Mouse (Mus musculus): Measurements from ENCODE around the gene Spty2d1. TPM values are rescaled to one million over a fixed set of nuclear protein-coding genes. Genes with fewer than 3 reads are reported as not detected.

The Spty2d1 gene
- total RNA-seq, 2 experiments from 2014 or later = 10.6 to 11.0 TPM

DNA sequence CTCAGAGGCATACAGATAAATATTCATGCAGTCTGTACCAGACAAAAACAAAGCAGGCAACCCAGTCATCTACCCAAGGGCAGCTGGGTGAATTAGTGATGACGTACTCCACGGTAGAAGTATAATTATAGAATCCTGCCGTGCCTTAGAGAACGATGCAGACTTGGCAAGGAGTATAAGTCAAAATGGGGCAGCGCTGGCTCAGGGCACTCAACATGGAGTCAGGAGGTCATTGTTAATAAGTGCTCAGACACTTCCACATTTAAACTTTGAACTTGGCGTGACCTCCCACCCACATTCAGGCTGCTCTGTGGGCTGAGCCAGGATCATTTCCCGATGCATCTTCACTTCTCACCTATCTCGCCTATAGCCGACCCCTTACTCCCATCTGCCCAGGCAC is 17.2 kb upstream of the Spty2d1 start:
- no peak for DNase-seq (ENCODE audit: low spot score in 2 of 2)
- intact Hi-C loops (cut with DNase I) = no loop called here

DNA sequence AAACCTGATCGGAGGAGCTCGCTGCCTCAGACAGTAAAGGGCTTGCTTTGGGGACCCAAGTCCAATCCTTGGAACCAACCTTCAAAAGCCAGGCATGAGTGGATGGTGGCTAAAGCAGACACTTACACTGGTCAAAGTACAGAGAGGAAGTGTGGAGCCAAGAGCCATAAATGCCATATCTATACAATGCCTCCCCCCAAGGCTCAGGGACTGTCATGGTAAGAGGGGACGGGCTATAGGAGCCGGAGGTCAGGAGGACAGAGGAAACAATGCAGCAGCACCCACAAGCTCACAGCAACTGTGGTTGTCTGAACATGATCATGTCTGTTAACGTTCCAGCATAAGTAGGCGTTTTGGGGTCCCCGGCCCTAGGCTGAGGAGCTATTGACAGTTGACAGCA is 16.2 kb upstream of the Spty2d1 start:
- no peak for DNase-seq (ENCODE audit: low spot score in 2 of 2)
- intact Hi-C loops (cut with DNase I) = no loop called here

DNA sequence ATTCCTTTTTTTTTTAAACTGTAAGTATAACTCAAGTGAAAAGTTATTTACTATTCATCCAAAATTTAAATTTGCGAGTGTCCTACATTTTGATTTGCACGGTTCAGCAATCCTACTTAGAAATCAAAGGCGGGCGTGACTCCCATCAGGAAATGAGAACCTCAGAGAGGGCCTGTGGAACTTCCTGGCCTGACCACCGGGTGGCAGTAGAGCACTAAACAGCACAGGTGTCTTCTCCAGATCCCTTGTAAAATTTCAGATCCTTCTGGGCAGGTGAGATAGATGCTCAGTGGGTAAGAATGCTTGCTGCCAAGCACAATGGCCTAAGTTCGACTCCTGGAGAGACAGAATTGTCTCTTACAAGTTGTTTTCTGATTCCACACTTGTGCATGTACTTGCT is 15.3 kb upstream of the Spty2d1 start:
- DNase-seq (ENCODE audit: low spot score in 2 of 2) = peak; percentile 90 to 91
- intact Hi-C loops (cut with DNase I) = loop anchor here (1.0 kb wide), 2 partner anchors 58 to 127 kb away; no protein-coding TSS in a partner anchor

- intact Hi-C loops (cut with DNase I) = no loop called here
Measured at GRCm38 (mm10) chr7:47022482-47022881, 14.3 kb upstream of the Spty2d1 start.

DNA sequence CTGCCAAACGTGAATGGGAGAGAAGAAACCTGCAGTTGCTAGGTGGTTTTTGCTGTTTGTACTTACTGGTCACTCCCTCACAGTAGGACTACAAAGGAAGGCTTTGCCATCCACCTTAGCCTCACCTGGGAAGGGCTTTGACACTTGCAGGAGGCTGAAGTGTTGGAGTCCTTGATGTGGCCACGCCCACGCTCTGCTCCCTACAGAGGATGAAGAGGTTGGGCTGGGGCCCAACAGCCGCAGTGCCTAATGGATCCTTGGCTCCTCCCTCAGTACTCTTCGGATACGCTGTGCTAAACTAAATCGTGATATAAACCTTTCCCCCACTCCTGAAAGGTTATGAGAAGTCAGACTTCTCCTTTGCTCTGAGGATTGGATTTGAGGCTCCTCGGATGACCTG is 12.7 kb upstream of the Spty2d1 start:
- no peak for DNase-seq (ENCODE audit: low spot score in 2 of 2)
- intact Hi-C loops (cut with DNase I) = no loop called here

More at GRCm38 (mm10) chr7:47022482-47022881, 14.3 kb upstream of the Spty2d1 start:
- DNase-seq (ENCODE audit: low spot score in 2 of 2) = no peak

- intact Hi-C loops (cut with DNase I) = no loop called here
- DNase-seq (ENCODE audit: low spot score in 2 of 2) = peak; percentile 56 to 85
Measured at GRCm38 (mm10) chr7:47019641-47020040, 11.4 kb upstream of the Spty2d1 start.

DNA sequence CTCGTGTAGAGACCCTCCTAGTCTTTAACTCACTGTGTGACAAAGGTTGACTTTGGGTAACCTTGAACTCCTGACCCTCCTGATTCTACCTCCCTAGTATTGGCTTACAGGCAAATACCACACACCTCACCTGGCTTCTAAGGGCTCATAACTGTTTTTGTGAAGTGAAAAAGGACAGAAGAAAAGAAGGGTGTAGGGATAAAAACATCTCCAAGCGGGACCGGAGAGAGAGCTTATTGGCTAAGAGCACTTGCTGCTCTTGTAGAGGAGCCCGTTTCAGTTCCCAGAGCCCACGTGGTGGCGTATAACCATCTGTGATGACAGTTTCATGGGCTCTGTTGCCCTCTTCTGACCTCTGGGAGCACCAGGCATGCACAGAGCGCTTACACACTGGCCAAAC is 8.9 kb upstream of the Spty2d1 start:
- intact Hi-C loops (cut with DNase I) = no loop called here
- DNase-seq (ENCODE audit: low spot score in 2 of 2) = no peak

- intact Hi-C loops (cut with DNase I) = loop anchor here (1.0 kb wide), 1 partner anchor 53 kb away; no protein-coding TSS in a partner anchor
- no peak for DNase-seq (ENCODE audit: low spot score in 2 of 2)
Measured at GRCm38 (mm10) chr7:47016602-47017001, 8.4 kb upstream of the Spty2d1 start.

DNA sequence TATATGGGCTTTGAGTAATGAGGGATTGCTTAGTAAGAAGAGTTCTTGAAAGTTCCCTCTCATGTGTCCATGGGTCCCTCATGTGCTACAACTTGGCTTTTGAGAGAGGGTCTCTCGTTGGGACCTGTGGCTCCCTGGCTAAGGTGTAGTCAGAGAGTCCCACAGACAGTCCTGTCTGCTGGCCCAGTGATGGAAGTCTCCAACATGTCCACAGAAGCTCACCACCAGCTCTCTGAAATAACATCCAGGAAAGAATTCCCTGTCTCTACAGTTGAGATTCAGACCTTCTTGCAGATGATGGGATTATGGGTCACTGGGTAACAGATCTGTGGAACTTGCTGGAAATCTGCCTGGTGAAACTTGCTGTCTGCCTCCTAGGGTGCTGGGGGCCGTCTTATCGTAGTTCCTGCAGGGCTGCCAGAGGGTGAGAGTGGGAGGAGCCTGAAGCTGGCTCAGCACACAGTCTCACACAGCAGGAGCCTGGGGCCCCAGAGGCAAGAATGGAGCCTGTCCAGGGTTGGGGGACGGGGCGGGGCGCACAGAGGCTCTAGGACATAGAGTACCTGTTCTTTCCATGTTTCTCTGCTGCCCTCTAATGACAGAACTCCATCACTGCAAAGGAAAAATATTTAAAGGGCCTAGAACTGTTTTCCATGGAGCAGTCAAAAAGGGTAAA is 7.3 kb upstream of the Spty2d1 start:
- DNase-seq (ENCODE audit: low spot score in 2 of 2) = peak; percentile 75 to 88
- intact Hi-C loops (cut with DNase I) = loop anchor here (1.0 kb wide), 1 partner anchor 52 kb away; no protein-coding TSS in a partner anchor

GRCm38 (mm10) chr7:47014564-47015389 is 6.6 kb upstream of the Spty2d1 start:
- intact Hi-C loops (cut with DNase I) = no loop called here
- no peak for DNase-seq (ENCODE audit: low spot score in 2 of 2)

DNA sequence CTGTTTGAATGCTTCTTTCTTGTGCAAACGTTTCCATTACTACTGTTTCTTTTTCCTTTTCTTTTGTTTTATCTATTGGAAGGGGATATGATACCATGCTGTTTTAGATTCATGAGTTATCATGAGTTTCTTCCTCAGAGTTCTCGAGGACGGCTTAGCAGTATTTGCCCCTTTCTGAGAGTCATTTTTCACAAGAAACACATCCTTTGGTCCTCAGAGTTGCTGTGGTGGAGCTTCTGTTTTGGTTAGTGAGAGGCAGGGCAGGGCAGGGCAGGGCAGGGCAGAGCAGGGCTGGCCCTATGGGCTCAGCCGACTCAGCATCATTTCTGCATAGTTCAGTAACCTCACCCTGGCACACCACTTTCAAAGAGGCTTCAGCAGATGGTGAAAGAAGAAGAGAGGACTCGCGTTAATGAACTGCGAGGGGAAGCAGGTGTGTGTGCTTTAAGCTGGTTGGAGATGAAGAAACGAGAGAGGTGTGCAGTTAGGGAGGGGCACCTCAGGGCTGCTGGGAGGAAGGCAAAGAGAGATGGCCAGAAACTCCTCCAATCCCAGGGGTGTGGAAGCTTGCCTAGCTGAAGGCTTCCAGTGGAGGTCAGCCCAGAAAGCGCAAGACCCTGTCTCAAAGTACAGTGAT is 5.0 kb upstream of the Spty2d1 start:
- intact Hi-C loops (cut with DNase I) = no loop called here
- no peak for DNase-seq (ENCODE audit: low spot score in 2 of 2)

DNA sequence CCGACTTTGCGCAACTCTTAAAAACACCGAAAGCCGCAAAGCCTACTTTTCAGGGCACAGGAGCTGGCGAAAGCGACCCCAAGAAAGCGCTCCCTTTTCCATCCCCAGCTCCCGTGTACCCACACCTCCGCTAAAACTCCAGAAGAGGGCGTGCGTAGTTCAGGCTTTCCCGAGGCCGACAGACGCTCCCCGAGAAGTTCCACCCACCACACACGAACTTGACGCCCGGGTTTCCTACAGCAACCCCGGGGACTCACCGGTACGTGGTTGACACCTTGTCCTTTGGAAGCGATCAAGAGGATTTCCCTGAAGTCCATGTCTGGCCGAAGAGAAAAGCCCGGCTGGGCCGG is 418 bp downstream of the Spty2d1 start:
- intact Hi-C loops (cut with DNase I) = no loop called here
- DNase-seq (ENCODE audit: low spot score in 2 of 2) = no peak

DNA sequence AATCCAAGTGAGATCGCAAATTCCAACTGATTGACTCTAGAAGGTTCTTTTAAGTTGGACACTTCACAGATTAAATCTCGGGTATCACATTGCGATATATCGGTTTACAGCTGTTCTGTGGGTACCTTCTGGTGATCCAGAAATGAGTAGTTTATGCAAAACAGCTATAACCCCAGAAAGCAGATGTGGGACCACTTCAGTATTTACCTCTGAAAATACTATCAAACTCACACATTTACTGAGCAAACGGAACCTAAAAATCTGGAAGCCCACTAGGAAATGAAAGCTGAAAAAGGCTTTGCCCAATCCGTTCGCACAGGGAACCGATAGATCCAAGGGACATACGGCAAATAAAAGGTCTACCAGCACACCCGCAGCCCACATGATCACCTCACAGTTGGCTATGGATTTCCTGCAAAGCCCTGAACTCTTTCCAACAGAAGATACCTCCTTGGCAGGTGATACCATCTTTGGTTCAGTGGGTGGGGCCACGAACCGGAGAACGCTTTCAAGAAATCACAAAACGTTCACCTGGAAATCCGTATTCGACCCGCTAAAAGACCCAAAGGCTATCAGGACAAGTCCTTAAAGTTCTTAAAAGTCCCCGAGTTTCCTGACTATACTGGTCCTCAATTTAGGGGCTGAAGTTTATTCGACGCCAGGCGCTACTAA is 966 bp downstream of the Spty2d1 start:
- no peak for DNase-seq (ENCODE audit: low spot score in 2 of 2)
- intact Hi-C loops (cut with DNase I) = no loop called here

DNA sequence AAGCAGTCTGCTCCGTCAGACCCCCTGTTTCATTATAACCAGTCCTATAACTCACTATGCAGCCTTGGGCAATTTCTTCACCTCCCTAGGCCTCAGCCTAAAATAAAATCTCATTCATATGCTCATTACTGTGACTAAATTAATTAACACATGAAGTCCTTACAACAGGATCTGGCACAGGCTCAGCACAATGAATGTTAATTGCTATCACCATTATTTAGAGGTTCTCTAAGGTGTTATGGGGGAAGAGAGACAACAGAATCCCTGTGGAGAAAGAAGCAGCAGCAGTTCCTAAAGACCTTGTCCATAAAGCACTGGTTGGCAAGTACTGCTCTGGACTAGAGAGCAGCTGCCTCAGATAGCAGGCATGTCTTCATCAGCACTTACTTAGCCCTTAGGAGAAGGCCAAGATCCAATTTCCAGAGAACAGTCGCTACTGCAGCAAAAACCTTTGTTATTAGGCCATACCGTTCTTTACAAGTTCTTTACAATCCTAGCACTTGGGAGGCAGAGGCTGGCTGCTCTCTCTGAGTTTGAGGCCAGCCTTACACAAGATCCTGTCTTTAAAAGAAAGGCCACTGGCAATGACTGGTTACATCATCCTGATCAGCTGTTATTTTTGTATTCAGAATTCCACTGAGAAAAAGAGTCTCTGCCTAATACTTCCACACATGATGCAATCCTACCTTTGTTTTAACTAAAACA is 4.6 kb downstream of the Spty2d1 start:
- DNase-seq (ENCODE audit: low spot score in 2 of 2) = no peak
- intact Hi-C loops (cut with DNase I) = no loop called here

DNA sequence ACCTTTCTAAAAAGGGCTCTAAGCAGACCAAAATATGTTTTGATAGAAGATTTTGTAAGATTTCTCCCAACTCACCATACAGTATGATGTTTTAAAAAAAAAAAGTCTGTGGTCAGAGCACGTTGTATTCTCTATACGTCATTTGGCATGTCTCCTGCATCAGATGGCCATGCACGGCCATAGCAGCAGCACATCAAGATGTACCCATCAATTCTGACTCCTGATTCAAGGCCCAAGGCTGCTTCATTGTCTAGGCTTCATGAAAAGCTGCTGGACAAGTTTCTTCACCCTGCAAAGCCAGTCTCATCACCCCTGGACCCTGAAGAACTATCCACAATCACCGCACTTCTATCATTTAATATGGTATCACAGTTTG is 6.3 kb downstream of the Spty2d1 start:
- DNase-seq (ENCODE audit: low spot score in 2 of 2) = no peak
- intact Hi-C loops (cut with DNase I) = no loop called here

- intact Hi-C loops (cut with DNase I) = no loop called here
Measured at GRCm38 (mm10) chr7:47001125-47001899, 6.9 kb downstream of the Spty2d1 start.

GRCm38 (mm10) chr7:47000644-47000983 is 7.6 kb downstream of the Spty2d1 start:
- no peak for DNase-seq (ENCODE audit: low spot score in 2 of 2)
- intact Hi-C loops (cut with DNase I) = no loop called here

More at GRCm38 (mm10) chr7:47001125-47001899, 6.9 kb downstream of the Spty2d1 start:
- no peak for DNase-seq (ENCODE audit: low spot score in 2 of 2)

DNA sequence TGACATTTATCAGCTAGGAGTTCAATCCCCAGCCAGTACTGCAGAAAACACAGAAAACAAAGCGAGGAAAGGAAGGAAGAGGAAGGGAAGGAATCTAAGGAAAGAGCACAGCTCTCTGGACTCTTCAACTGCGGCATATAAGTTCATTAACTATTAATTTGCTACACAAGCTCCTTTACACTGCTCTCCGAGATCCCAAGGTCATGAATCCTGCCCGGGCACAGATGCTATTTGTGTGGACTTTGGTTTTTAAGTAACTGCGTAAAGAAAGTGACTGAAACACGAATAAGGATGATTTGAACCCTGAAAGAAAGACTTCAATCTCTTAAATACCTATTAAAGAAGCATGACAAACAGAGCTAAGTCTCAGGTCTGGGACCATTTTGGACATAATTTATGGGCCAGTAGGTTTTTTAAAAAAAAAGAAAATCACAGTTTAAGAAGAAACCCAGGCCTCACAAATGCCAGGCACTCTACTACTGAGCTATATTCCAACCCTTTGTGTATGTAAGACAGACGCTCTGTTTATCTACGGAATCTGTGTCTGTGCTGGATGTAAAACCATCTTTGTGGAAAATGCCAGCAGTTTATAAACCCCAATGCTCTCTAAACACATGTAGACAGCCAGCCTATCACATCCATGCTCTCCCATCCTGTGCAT is 8.1 kb downstream of the Spty2d1 start:
- intact Hi-C loops (cut with DNase I) = no loop called here

More for the DNA sequence above, 8.1 kb downstream of the Spty2d1 start:
- no peak for DNase-seq (ENCODE audit: low spot score in 2 of 2)
